Mouse (Mus musculus) megakaryocyte, embryonic 14.5 days (primary cell): ENCODE results near the gene Clcnka.

Experiments
- FLI1 ChIP-seq: IDR thresholded peaks from 2 replicates; pipeline ENCODE4 v1.6.1; 2012; ENCODE audit warnings: low read length, inconsistent platforms, mixed read lengths
- GATA1 ChIP-seq: IDR thresholded peaks from 3 replicates; pipeline ENCODE4 v1.6.1; 2012; ENCODE audit warnings: mixed read lengths, low read length, inconsistent platforms, borderline replicate concordance

GRCm38 (mm10) chr4:141351972-141352371 lies 46.6 kb downstream of the Clcnka start:
- TF ChIP-seq FLI1 (no peak), GATA1 (no peak)
